28 mouse cellular contexts compared by ENCODE assay signal in the genomic region with DNA sequence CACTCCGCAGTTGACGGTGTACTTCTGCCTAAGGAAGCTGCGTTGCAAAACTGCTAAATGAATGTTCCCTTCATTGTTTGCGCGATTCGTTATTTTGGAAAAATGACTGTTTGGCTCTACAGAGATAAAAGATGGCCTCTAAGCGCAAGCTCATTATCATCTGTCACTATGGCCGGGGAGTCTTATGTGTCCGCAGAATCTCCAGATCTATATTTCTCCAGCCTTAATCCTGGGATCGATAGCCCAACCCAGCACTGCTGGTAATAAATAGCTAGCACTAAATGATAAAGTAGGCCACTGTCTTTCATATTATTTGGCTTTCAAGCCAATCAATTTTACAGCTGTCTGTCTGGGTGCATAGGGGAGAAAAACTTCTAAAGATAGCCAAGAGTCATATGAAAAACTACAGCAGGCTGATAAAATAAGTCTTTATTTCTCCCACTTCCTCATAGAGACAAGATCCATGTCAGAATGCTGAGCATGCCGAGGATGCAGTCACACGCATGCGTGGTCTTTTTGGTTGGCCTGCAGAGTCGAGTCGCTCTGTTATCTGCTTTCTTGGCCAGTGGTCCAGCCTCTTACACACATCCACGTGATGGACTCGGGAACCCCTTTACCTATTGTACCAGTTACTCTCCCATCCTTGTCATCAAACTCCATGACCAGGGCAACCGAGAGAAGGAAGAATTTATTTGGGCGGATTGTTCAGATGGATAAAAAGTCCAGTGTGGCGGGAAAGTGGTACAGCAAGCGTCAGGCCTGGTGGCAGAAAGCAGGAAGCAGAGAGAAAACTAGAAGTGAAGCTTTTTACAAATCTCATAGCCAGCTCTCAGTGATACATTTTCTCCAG.
A peak's percentile ranks its signal among the peaks of the same experiment; 100 is the strongest.
DNase-seq lines count a peak whose midpoint lies in the region; ATAC-seq and TF ChIP-seq lines count a peak whose summit lies in the region.
"Had no signal": no experiment of that assay in that cellular context is flagged by ENCODE, and none has a peak within 500 bp of the region (broad histone marks: within the 10 kb centered on the region; RNA-seq: fewer than 3 reads in every experiment).

No protein-coding gene starts in this region.

- H3K4me1 ChIP-seq in heart, embryonic 12.5 days (replicated peaks): peaks cover 13% of the 10 kb centered on the region
- H3K4me1 ChIP-seq in midbrain, embryonic 11.5 days (ENCODE audit: control insufficient read depth, insufficient read depth, low read length): no peaks in the 10 kb centered on the region
- H3K4me1 ChIP-seq in midbrain, postnatal 0 days (ENCODE audit: insufficient read depth, low read length): no peaks in the 10 kb centered on the region
- no peaks in the 10 kb centered on the region; the same call in 1 of the 2 replicates for H3K4me1 ChIP-seq in hindbrain, embryonic 14.5 days (replicated peaks; ENCODE audit: control insufficient read depth, insufficient read depth, low read length)
- H3K4me1 ChIP-seq in intestine, postnatal 0 days (replicated peaks; ENCODE audit: control insufficient read depth, insufficient read depth, low read length): no peaks in the 10 kb centered on the region
- H3K4me1 ChIP-seq: forebrain, embryonic 12.5 days; midbrain, embryonic 12.5 days had no signal

- no peak overlapping the region for H3K4me3 ChIP-seq in heart, embryonic 12.5 days
- no peak overlapping the region for H3K4me3 ChIP-seq in midbrain, embryonic 11.5 days (ENCODE audit: low read depth, low read length)
- H3K4me3 ChIP-seq in midbrain, postnatal 0 days (ENCODE audit: low read depth, low read length): no peak overlapping the region
- no peak overlapping the region for H3K4me3 ChIP-seq in hindbrain, embryonic 14.5 days (replicated peaks; ENCODE audit: low read length)
- H3K4me3 ChIP-seq in intestine, postnatal 0 days (ENCODE audit: low read depth, low read length): no peak overlapping the region
- H3K4me3 ChIP-seq: erythroblast, embryonic 14.5 days; forebrain, embryonic 12.5 days; midbrain, embryonic 12.5 days had no signal

- no peaks in the 10 kb centered on the region for H3K36me3 ChIP-seq in heart, embryonic 12.5 days
- H3K36me3 ChIP-seq in midbrain, embryonic 11.5 days (ENCODE audit: control insufficient read depth, insufficient read depth, low read length): no peaks in the 10 kb centered on the region
- no peaks in the 10 kb centered on the region for H3K36me3 ChIP-seq in midbrain, postnatal 0 days (ENCODE audit: insufficient read depth, low read length)
- no peaks in the 10 kb centered on the region for H3K36me3 ChIP-seq in hindbrain, embryonic 14.5 days (replicated peaks; ENCODE audit: control insufficient read depth, insufficient read depth)
- H3K36me3 ChIP-seq in intestine, postnatal 0 days (ENCODE audit: control insufficient read depth, insufficient read depth): no peaks in the 10 kb centered on the region
- H3K36me3 ChIP-seq: forebrain, embryonic 12.5 days; midbrain, embryonic 12.5 days had no signal

- no peaks in the 10 kb centered on the region for H3K9me3 ChIP-seq in heart, embryonic 12.5 days (replicated peaks)
- no peaks in the 10 kb centered on the region for H3K9me3 ChIP-seq in midbrain, embryonic 11.5 days (ENCODE audit: control insufficient read depth, low read length)
- no peaks in the 10 kb centered on the region for H3K9me3 ChIP-seq in midbrain, postnatal 0 days (ENCODE audit: low read length)
- no peaks in the 10 kb centered on the region for H3K9me3 ChIP-seq in hindbrain, embryonic 14.5 days (ENCODE audit: control insufficient read depth, low read length)
- H3K9me3 ChIP-seq in intestine, postnatal 0 days (ENCODE audit: control insufficient read depth): no peaks in the 10 kb centered on the region
- H3K9me3 ChIP-seq: forebrain, embryonic 12.5 days; midbrain, embryonic 12.5 days had no signal

- intact Hi-C loops in heart, postnatal 10 days (cut with DNase I): no loop called here

- peak; percentile 13 to 20 for DNase-seq in heart, postnatal 10 days
- DNase-seq in midbrain, embryonic 11.5 days (ENCODE audit: low spot score, missing footprints): peak; percentile 74
- no peak for DNase-seq in midbrain, postnatal 0 days (ENCODE audit: low spot score)
- no peak for DNase-seq in hindbrain, embryonic 14.5 days (ENCODE audit: low spot score)
- DNase-seq in thymus, postnatal 14 days: no peak
- DNase-seq: adrenal gland, adult 2 months; adrenal gland, postnatal 36 days; cerebellum, adult 2 months; cerebellum, postnatal 14 days; gastrocnemius, postnatal 14 days; kidney, adult 8-10 months; kidney, postnatal 4 days; liver; lung, embryonic 14.5 days; lung, postnatal 14 days; right cerebral cortex, postnatal 4 days; thymus, adult 18-20 months; thymus, postnatal 36 days had no signal

- no peaks in the 10 kb centered on the region for H3K27me3 ChIP-seq in heart, embryonic 12.5 days (replicated peaks)
- H3K27me3 ChIP-seq in midbrain, embryonic 11.5 days (ENCODE audit: control insufficient read depth, insufficient read depth, low read length): no peaks in the 10 kb centered on the region
- H3K27me3 ChIP-seq in midbrain, postnatal 0 days (ENCODE audit: insufficient read depth, low read length): no peaks in the 10 kb centered on the region
- no peaks in the 10 kb centered on the region for H3K27me3 ChIP-seq in hindbrain, embryonic 14.5 days (ENCODE audit: control insufficient read depth, insufficient read depth, low read length)
- H3K27me3 ChIP-seq in intestine, postnatal 0 days (replicated peaks; ENCODE audit: control insufficient read depth, insufficient read depth, low read length): no peaks in the 10 kb centered on the region
- H3K27me3 ChIP-seq: midbrain, embryonic 12.5 days had no signal

- no peak overlapping the region for H3K27ac ChIP-seq in heart, embryonic 12.5 days (ENCODE audit: poor library complexity, severe bottlenecking)
- H3K27ac ChIP-seq in midbrain, embryonic 11.5 days (ENCODE audit: low read depth, low read length): no peak overlapping the region
- H3K27ac ChIP-seq in midbrain, postnatal 0 days (ENCODE audit: low read depth, low read length): no peak overlapping the region
- H3K27ac ChIP-seq in hindbrain, embryonic 14.5 days: 0 out of 2 replicates have a peak overlapping the region, but pooled peaks have one; percentile 32
- no peak overlapping the region for H3K27ac ChIP-seq in intestine, postnatal 0 days (ENCODE audit: low read depth, low read length)
- H3K27ac ChIP-seq: forebrain, embryonic 12.5 days; kidney, postnatal 0 days; liver, embryonic 14.5 days; midbrain, embryonic 12.5 days; stomach, postnatal 0 days had no signal

- no peak overlapping the region for H3K4me2 ChIP-seq in heart, embryonic 12.5 days
- no peak overlapping the region for H3K4me2 ChIP-seq in midbrain, embryonic 11.5 days
- H3K4me2 ChIP-seq in midbrain, postnatal 0 days (ENCODE audit: low read depth, low read length, poor library complexity, severe bottlenecking): no peak overlapping the region
- H3K4me2 ChIP-seq in hindbrain, embryonic 14.5 days (replicated peaks): no peak overlapping the region
- H3K4me2 ChIP-seq in intestine, postnatal 0 days (replicated peaks; ENCODE audit: low read depth): peak overlapping the region; percentile 24; the same call in 1 of the 2 replicates
- H3K4me2 ChIP-seq: forebrain, embryonic 12.5 days; lung, embryonic 14.5 days; midbrain, embryonic 12.5 days had no signal

- WGBS in heart, embryonic 12.5 days: 77% methylated on average over 21 of the region's 21 CpGs
- WGBS in midbrain, embryonic 11.5 days: 91% methylated on average over 21 of the region's 21 CpGs
- WGBS in midbrain, postnatal 0 days: 81% methylated on average over 21 of the region's 21 CpGs
- 83% methylated on average over 21 of the region's 21 CpGs for WGBS in hindbrain, embryonic 14.5 days
- 42% methylated on average over 21 of the region's 21 CpGs for WGBS in intestine, postnatal 0 days

- no peak overlapping the region for H3K9ac ChIP-seq in heart, embryonic 12.5 days
- H3K9ac ChIP-seq in midbrain, embryonic 11.5 days (ENCODE audit: low read length): no peak overlapping the region
- no peak overlapping the region for H3K9ac ChIP-seq in midbrain, postnatal 0 days (replicated peaks; ENCODE audit: low read length, poor library complexity, severe bottlenecking)
- no peak overlapping the region for H3K9ac ChIP-seq in hindbrain, embryonic 14.5 days
- H3K9ac ChIP-seq in intestine, postnatal 0 days (ENCODE audit: low read depth, low read length): no peak overlapping the region
- H3K9ac ChIP-seq: forebrain, embryonic 12.5 days; liver, embryonic 14.5 days; lung, embryonic 14.5 days; midbrain, embryonic 12.5 days had no signal

- ATAC-seq in heart, embryonic 12.5 days (ENCODE audit: insufficient number of reproducible peaks, low FRiP score): no peak
- ATAC-seq in midbrain, embryonic 11.5 days (ENCODE audit: low FRiP score): no peak
- no peak for ATAC-seq in midbrain, postnatal 0 days (ENCODE audit: low FRiP score)
- ATAC-seq in hindbrain, embryonic 14.5 days (ENCODE audit: low FRiP score): no peak
- peak; percentile 54; the same call in 1 of the 2 replicates for ATAC-seq in intestine, postnatal 0 days
- ATAC-seq: activated CD4-positive, CD25-positive, alpha-beta regulatory T cell, adult 4 months; CD4-positive, CD25-positive, alpha-beta regulatory T cell, adult 4 months had no signal

- TF ChIP-seq CTCF in midbrain, postnatal 0 days (IDR thresholded peaks at IDR 0.05): no peak
- TF ChIP-seq CTCF in intestine, postnatal 0 days (IDR thresholded peaks at IDR 0.05; ENCODE audit: low read depth): no peak

Comparison
In these comparisons a context has a peak if more than half of its experiments do, and no peak if none do; other contexts are left out.
1. DNase-seq: peak in heart, postnatal 10 days (2 of 2) and midbrain, embryonic 11.5 days (single experiment); none in midbrain, postnatal 0 days (single experiment), hindbrain, embryonic 14.5 days (single experiment) and thymus, postnatal 14 days (single experiment).